Mouse (Mus musculus) left cerebral cortex, postnatal 4 days (tissue): ENCODE data around the gene Snx29. TPM values are rescaled to one million over a fixed set of nuclear protein-coding genes. Genes with fewer than 3 reads are reported as not detected.
"Not testable (repeated sequence)": the region's sequence is repeated elsewhere in the genome, so short reads cannot be mapped to it uniquely, and the experiment has no call there.

Source experiments
- DNase-seq: peaks from one replicate; pipeline ENCODE4 v3.0.0-alpha.2; 2022
- intact Hi-C: fragments of 180-260 bp; cut with DNase I; formaldehyde crosslinking; loops from one replicate; pipeline ENCODE4 v1.15.1; 2025
- total RNA-seq, 2 experiments: library from RNA; stranded (reverse); gene quantifications; 2 replicates each; pipeline ENCODE4 v1.2.3; 2021

The Snx29 gene
- total RNA-seq, 2 experiments from 2014 or later, result 46.2 to 46.6 TPM

- intact Hi-C loops, result no loop called here
- no peak for DNase-seq
These were observed 152.6 kb downstream of the Snx29 start for GRCm38 (mm10) chr16:11475137-11475943.

GRCm38 (mm10) chr16:11476314-11476713 lies 153.6 kb downstream of the Snx29 start:
- DNase-seq, result no peak
- intact Hi-C loops, result no loop called here

- intact Hi-C loops, result no loop called here
- peak; percentile 37 for DNase-seq
These were observed 154.3 kb downstream of the Snx29 start for GRCm38 (mm10) chr16:11476968-11477367.

GRCm38 (mm10) chr16:11477591-11477990 lies 154.9 kb downstream of the Snx29 start:
- DNase-seq, result peak; percentile 48
- intact Hi-C loops, result no loop called here

GRCm38 (mm10) chr16:11479605-11480004 lies 156.9 kb downstream of the Snx29 start:
- intact Hi-C loops, result no loop called here
- no peak for DNase-seq

GRCm38 (mm10) chr16:11482189-11482588 lies 159.5 kb downstream of the Snx29 start:
- DNase-seq, result no peak
- intact Hi-C loops, result no loop called here

- no peak for DNase-seq
These were observed 172.2 kb downstream of the Snx29 start for GRCm38 (mm10) chr16:11494895-11495294.

GRCm38 (mm10) chr16:11495923-11496616 lies 173.4 kb downstream of the Snx29 start:
- no peak for DNase-seq
- intact Hi-C loops, result no loop called here

More at GRCm38 (mm10) chr16:11494895-11495294, 172.2 kb downstream of the Snx29 start:
- intact Hi-C loops, result no loop called here

GRCm38 (mm10) chr16:11496721-11497120 lies 174.0 kb downstream of the Snx29 start:
- intact Hi-C loops, result no loop called here

GRCm38 (mm10) chr16:11500061-11500460 lies 177.4 kb downstream of the Snx29 start:
- DNase-seq, result no peak
- intact Hi-C loops, result no loop called here

More at GRCm38 (mm10) chr16:11496721-11497120, 174.0 kb downstream of the Snx29 start:
- DNase-seq, result peak; percentile 48

- intact Hi-C loops, result no loop called here
- DNase-seq, result no peak
These were observed 178.4 kb downstream of the Snx29 start for GRCm38 (mm10) chr16:11501138-11501537.

GRCm38 (mm10) chr16:11501611-11502010 lies 178.9 kb downstream of the Snx29 start:
- DNase-seq, result no peak
- intact Hi-C loops, result no loop called here

GRCm38 (mm10) chr16:11504666-11505491 lies 182.2 kb downstream of the Snx29 start:
- DNase-seq, result no peak
- intact Hi-C loops, result no loop called here

- intact Hi-C loops, result no loop called here
- DNase-seq, result peak; percentile 58
These were observed 182.9 kb downstream of the Snx29 start for GRCm38 (mm10) chr16:11505492-11506176.

GRCm38 (mm10) chr16:11507188-11507731 lies 184.6 kb downstream of the Snx29 start:
- no peak for DNase-seq
- intact Hi-C loops, result no loop called here

- intact Hi-C loops, result no loop called here
- DNase-seq, result no peak
These were observed 185.6 kb downstream of the Snx29 start for GRCm38 (mm10) chr16:11508341-11508740.

- no peak for DNase-seq
These were observed 187.7 kb downstream of the Snx29 start for GRCm38 (mm10) chr16:11510416-11510815.

GRCm38 (mm10) chr16:11510854-11511253 lies 188.1 kb downstream of the Snx29 start:
- DNase-seq, result no peak
- intact Hi-C loops, result no loop called here

More at GRCm38 (mm10) chr16:11510416-11510815, 187.7 kb downstream of the Snx29 start:
- intact Hi-C loops, result no loop called here

GRCm38 (mm10) chr16:11511696-11512095 lies 189.0 kb downstream of the Snx29 start:
- not testable (repeated sequence) for DNase-seq

GRCm38 (mm10) chr16:11516681-11517080 lies 194.0 kb downstream of the Snx29 start:
- intact Hi-C loops, result no loop called here
- DNase-seq, result no peak

More at GRCm38 (mm10) chr16:11511696-11512095, 189.0 kb downstream of the Snx29 start:
- intact Hi-C loops, result not testable (repeated sequence)
